Comparison of ENCODE assay signal across 8 mouse cellular contexts in genomic region chr4:151934215-151934572, GRCm38 (mm10). TPM values are rescaled to one million over a fixed set of nuclear protein-coding genes. Genes with fewer than 3 reads are reported as not detected.
DNase-seq lines count a peak whose midpoint lies in the region; ATAC-seq and TF ChIP-seq lines count a peak whose summit lies in the region.

No protein-coding gene starts in this region.

- peak overlapping the region; percentile 93 for H3K9ac ChIP-seq in forebrain, embryonic 14.5 days (ENCODE audit: low read length)
- peak overlapping the region; percentile 95 for H3K9ac ChIP-seq in limb, embryonic 14.5 days (ENCODE audit: low read depth, low read length, severe bottlenecking)

- ATAC-seq in forebrain, embryonic 14.5 days = no peak
- no peak for ATAC-seq in limb, embryonic 14.5 days (ENCODE audit: low FRiP score, low read depth)

- no peaks in the 10 kb centered on the region for H3K36me3 ChIP-seq in kidney, adult 2 months (ENCODE audit: control insufficient read depth, insufficient read depth, low read length)
- 0 out of 2 replicates have a peak, but pooled peaks cover 2% of the 10 kb centered on the region for H3K36me3 ChIP-seq in forebrain, embryonic 14.5 days (ENCODE audit: control insufficient read depth, insufficient read depth, low read length)
- peaks cover 2% of the 10 kb centered on the region; the same call in 1 of the 2 replicates for H3K36me3 ChIP-seq in limb, embryonic 14.5 days (ENCODE audit: control insufficient read depth, insufficient read depth, low read length)
- no peaks in the 10 kb centered on the region for H3K36me3 ChIP-seq in splenic B cell, adult 2 months (ENCODE audit: control insufficient read depth, insufficient read depth, low read length, poor library complexity, severe bottlenecking)

- 1% methylated on average over 23 of the region's 23 CpGs for WGBS in kidney, adult 2 months
- 2% methylated on average over 23 of the region's 23 CpGs for WGBS in forebrain, embryonic 14.5 days
- 2% methylated on average over 20 of the region's 23 CpGs for WGBS in limb, embryonic 14.5 days

- no peaks in the 10 kb centered on the region for H3K9me3 ChIP-seq in forebrain, embryonic 14.5 days (replicated peaks; ENCODE audit: control insufficient read depth, low read length)
- no peaks in the 10 kb centered on the region for H3K9me3 ChIP-seq in limb, embryonic 14.5 days (ENCODE audit: control insufficient read depth, low read length)

- H3K27me3 ChIP-seq in kidney, adult 2 months (replicated peaks; ENCODE audit: control insufficient read depth, insufficient read depth, low read length) = no peaks in the 10 kb centered on the region
- H3K27me3 ChIP-seq in forebrain, embryonic 14.5 days (replicated peaks; ENCODE audit: control insufficient read depth, insufficient read depth, low read length) = no peaks in the 10 kb centered on the region
- no peaks in the 10 kb centered on the region for H3K27me3 ChIP-seq in limb, embryonic 14.5 days (ENCODE audit: control insufficient read depth, insufficient read depth, low read length)
- H3K27me3 ChIP-seq in splenic B cell, adult 2 months (ENCODE audit: control insufficient read depth, insufficient read depth, low read length, poor library complexity, severe bottlenecking) = no peaks in the 10 kb centered on the region

- peak; percentile 16 for DNase-seq in kidney, adult 2 months
- no peak for DNase-seq in kidney, postnatal 14 days
- DNase-seq in NIH3T3 (ENCODE audit: low read depth) = peak; percentile 14
- no peak for DNase-seq in forebrain, embryonic 14.5 days (ENCODE audit: low spot score)
- DNase-seq in limb, embryonic 14.5 days (ENCODE audit: low spot score) = no peak
- peak; percentile 11 for DNase-seq in splenic B cell, adult 2 months (ENCODE audit: low read depth, low spot score)
- no peak for DNase-seq in layer of hippocampus, adult 11-12 months (ENCODE audit: low spot score)
- DNase-seq in left cerebral cortex, adult 8-10 months (ENCODE audit: low spot score in 2 of 2) = no peak

- H3K4me3 ChIP-seq in kidney, adult 2 months (ENCODE audit: insufficient read depth, low read depth, low read length) = peak overlapping the region; percentile 99
- H3K4me3 ChIP-seq in forebrain, embryonic 14.5 days (ENCODE audit: low read depth, low read length) = peak overlapping the region; percentile 99
- peak overlapping the region; percentile 97 for H3K4me3 ChIP-seq in limb, embryonic 14.5 days (replicated peaks; ENCODE audit: low read length)

- no peak for TF ChIP-seq POLR2A in kidney, adult 2 months (IDR thresholded peaks at IDR 0.05; ENCODE audit: low read depth, low read length)
- no peak for TF ChIP-seq POLR2A in limb, embryonic 14.5 days (IDR thresholded peaks at IDR 0.05; ENCODE audit: borderline replicate concordance, extremely low read depth, insufficient read depth, insufficient read length)

- H3K4me1 ChIP-seq in kidney, adult 2 months (ENCODE audit: control insufficient read depth, insufficient read depth, low read length) = peaks cover 29% of the 10 kb centered on the region; the same call in 1 of the 2 replicates
- H3K4me1 ChIP-seq in forebrain, embryonic 14.5 days (ENCODE audit: control insufficient read depth, insufficient read depth, low read length) = peaks cover 10% of the 10 kb centered on the region
- peaks cover 9% of the 10 kb centered on the region for H3K4me1 ChIP-seq in limb, embryonic 14.5 days (ENCODE audit: control insufficient read depth, insufficient read depth, low read length)

- no peak for TF ChIP-seq CTCF in kidney, adult 2 months (conservative IDR thresholded peaks at IDR 0.05; ENCODE audit: insufficient read depth, insufficient read length, low read depth, low read length)

- peak overlapping the region; percentile 98 for H3K4me2 ChIP-seq in forebrain, embryonic 14.5 days (ENCODE audit: low read length)
- H3K4me2 ChIP-seq in limb, embryonic 14.5 days (replicated peaks; ENCODE audit: low read depth, low read length, severe bottlenecking) = peak overlapping the region; percentile 91

- H3K27ac ChIP-seq in kidney, adult 2 months (ENCODE audit: insufficient read depth, low read depth, low read length) = peak overlapping the region; percentile 70
- no peak overlapping the region for H3K27ac ChIP-seq in forebrain, embryonic 14.5 days (ENCODE audit: low read depth, low read length)
- H3K27ac ChIP-seq in limb, embryonic 14.5 days (replicated peaks; ENCODE audit: low read depth, low read length) = no peak overlapping the region; the same call in 1 of the 2 replicates

RNA-seq across cellular contexts. Expression of gene Dnajc11, which starts 0.7 kb away (rescaled TPM):
- polyA plus RNA-seq in kidney, adult 2 months (2012; rRNA removed) = 70.0 and 76.1 TPM in 2 replicates
- polyA plus RNA-seq in forebrain, embryonic 14.5 days (2014; fragmentation: Nextera tagmentation; extraction: Ambion mirVana) = 67.9 and 78.9 TPM in 2 replicates
- 56.9 and 73.1 TPM in 2 replicates for polyA plus RNA-seq in limb, embryonic 14.5 days (2012; rRNA removed)
- 50.9 and 52.5 TPM in 2 replicates for polyA plus RNA-seq in limb, embryonic 14.5 days (2014; fragmentation: Nextera tagmentation; extraction: Ambion mirVana)
- 10 to 100 TPM; 51.5 to 75.7 (median 62.5) TPM for total RNA-seq in left cerebral cortex, adult 8-10 months (2022)

RNA-seq across cellular contexts. Expression of gene Thap3, which starts 54.6 kb away (rescaled TPM):
- polyA plus RNA-seq in kidney, adult 2 months (2012; rRNA removed) = 30.6 and 33.7 TPM in 2 replicates
- polyA plus RNA-seq in forebrain, embryonic 14.5 days (2014; fragmentation: Nextera tagmentation; extraction: Ambion mirVana) = 29.7 and 30.0 TPM in 2 replicates
- 60.6 and 61.6 TPM in 2 replicates for polyA plus RNA-seq in limb, embryonic 14.5 days (2012; rRNA removed)
- 36.1 and 37.5 TPM in 2 replicates for polyA plus RNA-seq in limb, embryonic 14.5 days (2014; fragmentation: Nextera tagmentation; extraction: Ambion mirVana)
- 10 to 100 TPM; 17.5 to 27.0 (median 24.0) TPM for total RNA-seq in left cerebral cortex, adult 8-10 months (2022)

Comparison
In these comparisons a context has a peak if more than half of its experiments do, and no peak if none do; other contexts are left out.
1. DNase-seq: peak in kidney, adult 2 months (single experiment), NIH3T3 (single experiment) and splenic B cell, adult 2 months (single experiment); none in kidney, postnatal 14 days (single experiment), forebrain, embryonic 14.5 days (single experiment), limb, embryonic 14.5 days (single experiment), layer of hippocampus, adult 11-12 months (single experiment) and left cerebral cortex, adult 8-10 months (0 of 2).
2. Peak in every context shown above with its lines, with median percentiles within 50 percentile points of each other: H3K4me3 ChIP-seq.